Mouse (Mus musculus): ENCODE results near the gene Katnal1.

DNA sequence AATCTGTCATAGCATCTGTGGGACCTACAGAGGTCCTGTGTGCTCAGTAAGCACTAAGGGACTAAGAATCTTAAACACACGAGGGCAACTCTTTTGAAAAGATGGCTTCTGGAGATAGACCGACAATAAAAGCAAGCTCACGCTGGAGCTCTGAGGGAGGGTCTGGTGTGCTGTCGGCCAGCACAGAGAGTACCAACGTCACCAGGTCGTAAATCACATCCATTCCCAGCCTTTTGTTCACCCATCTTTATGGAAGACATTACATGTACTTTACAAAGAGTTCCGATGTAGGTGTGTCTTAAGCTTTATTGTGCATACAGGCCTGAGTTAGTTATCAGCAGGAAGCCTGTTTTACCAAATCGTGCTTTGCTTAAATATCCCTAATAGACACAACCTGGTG lies 14.9 kb upstream of the Katnal1 start:
- TF ChIP-seq CTCF (IDR thresholded peaks at IDR 0.05; ENCODE audit: insufficient read depth, low read length), result no peak
- TF ChIP-seq POLR2A (IDR thresholded peaks at IDR 0.05; ENCODE audit: borderline replicate concordance, extremely low read depth, low read depth, low read length), result no peak

All from lung, adult 2 months (tissue).